Mouse (Mus musculus): ENCODE data around the gene Cadm3. TPM values are rescaled to one million over a fixed set of nuclear protein-coding genes. Genes with fewer than 3 reads are reported as not detected.

Cadm3 gene
- polyA plus RNA-seq, 1 experiment from 2014 or later = 0.31 TPM

DNA sequence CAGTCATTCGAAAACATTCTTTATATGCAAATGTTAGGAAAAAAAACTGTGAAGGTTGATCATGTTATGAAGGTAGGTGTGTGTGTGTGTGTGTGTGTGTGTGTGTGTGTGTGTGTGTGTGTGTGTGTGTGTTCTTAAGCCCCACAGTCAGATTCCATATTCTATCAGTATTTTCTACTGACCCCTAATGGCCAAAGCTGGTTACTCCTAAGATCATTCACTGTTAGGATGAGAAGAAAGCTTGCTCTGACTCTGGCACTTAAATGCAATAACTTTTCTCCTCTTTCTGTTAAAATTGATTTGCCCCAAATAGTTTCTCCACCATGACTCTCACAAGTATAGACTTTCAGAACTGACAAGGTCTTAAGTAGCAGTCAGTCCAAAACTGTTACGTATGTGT is 10.8 kb downstream of the Cadm3 start:
- no peak overlapping the region for H3K27ac ChIP-seq (replicated peaks)
- no peaks in the 10 kb centered on the region for H3K9me3 ChIP-seq
- no peak overlapping the region for H3K9ac ChIP-seq
- H3K27me3 ChIP-seq (replicated peaks) = no peaks in the 10 kb centered on the region
- H3K4me1 ChIP-seq = peaks cover 4% of the 10 kb centered on the region; the same call in 1 of the 2 replicates
- ATAC-seq (ENCODE audit: extremely low read depth, insufficient number of reproducible peaks, low FRiP score, low TSS enrichment) = no peak
- H3K36me3 ChIP-seq = no peaks in the 10 kb centered on the region
- WGBS = 78% methylated on average over 2 of the region's 2 CpGs
- H3K4me2 ChIP-seq = no peak overlapping the region
- H3K4me3 ChIP-seq = no peak overlapping the region

DNA sequence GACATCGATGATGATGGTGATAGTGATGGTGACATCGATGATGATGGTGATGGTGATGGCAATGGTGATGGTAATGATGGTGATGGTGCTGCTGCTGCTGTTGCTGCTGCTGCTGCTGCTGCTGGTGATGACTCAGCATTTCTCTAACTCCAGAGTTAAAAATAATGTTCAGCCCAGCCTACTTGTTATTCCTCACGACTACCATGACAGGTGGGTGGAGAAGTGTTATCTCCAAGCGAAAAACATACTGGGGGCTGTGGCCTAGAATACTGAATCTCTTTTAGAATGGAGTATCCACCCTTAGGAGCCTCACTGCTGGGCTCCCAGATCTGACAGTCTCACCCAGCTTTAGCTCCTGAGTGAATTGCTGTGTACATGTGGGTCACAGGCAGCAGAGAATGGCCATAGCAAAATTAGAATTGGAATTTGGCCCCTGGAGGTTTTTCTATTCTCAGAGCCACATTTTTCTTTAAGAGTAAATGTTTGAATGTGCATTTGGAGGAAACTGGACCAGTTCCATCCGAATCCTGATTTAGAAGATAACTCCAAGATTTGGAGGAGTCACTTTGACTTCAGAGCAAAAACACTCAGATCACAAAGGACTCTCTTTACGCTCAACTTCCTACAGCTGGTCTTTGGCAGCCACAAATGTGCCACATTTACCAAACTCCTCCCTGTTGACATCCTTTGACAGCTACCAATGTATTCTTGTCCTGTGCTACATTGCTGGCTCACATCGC is 12.2 kb downstream of the Cadm3 start:
- no peak overlapping the region for H3K4me3 ChIP-seq
- 56% methylated on average over 7 of the region's 7 CpGs for WGBS
- ATAC-seq (ENCODE audit: extremely low read depth, insufficient number of reproducible peaks, low FRiP score, low TSS enrichment) = no peak; the same call in 1 of the 2 replicates
- peaks cover 4% of the 10 kb centered on the region; the same call in 1 of the 2 replicates for H3K4me1 ChIP-seq
- H3K27ac ChIP-seq (replicated peaks) = no peak overlapping the region
- no peaks in the 10 kb centered on the region for H3K27me3 ChIP-seq (replicated peaks)
- no peak overlapping the region for H3K9ac ChIP-seq
- H3K4me2 ChIP-seq = no peak overlapping the region; the same call in 1 of the 2 replicates
- no peaks in the 10 kb centered on the region for H3K36me3 ChIP-seq
- no peaks in the 10 kb centered on the region for H3K9me3 ChIP-seq

DNA sequence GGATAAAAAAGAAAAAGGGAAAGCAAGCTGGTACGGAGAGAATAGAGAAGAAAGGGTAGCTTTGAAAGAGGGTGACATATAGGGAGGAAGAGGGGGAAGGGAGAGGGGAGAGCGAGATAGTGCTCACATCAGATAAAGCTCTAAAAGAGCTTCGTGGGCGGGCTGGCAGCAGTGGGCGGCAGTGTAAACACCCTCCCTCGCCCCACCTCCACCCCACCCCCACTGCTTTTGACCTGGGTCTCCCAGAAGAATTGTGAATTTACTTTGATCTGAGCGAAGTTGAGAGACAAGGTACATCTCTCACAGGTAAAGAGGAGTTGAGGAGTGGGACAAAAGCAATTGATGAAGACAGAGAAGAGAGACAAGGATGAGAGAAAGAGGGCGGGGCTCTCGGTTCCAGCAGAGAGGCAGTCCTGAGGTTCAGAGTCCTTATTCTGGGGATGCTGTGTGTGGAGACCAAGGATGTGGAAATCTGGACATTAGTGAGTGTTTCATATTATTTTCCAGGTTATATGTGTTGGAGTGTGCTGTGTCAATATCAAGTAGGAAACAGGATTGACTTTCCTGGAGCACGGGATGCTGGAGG is 17.0 kb downstream of the Cadm3 start, which contains the start of gene Aim2:
TSS of gene Aim2 (plus strand) at position 508 of the 586 bp plus-strand sequence.
- Histone ChIP-seq H3K36me3 (no peaks in the 10 kb centered on the region), H3K4me2 (peak within 1 kb of the TSS; percentile 68), H3K9me3 (no peaks in the 10 kb centered on the region), H3K4me3 (peak within 1 kb of the TSS; percentile 42), H3K9ac (peak within 1 kb of the TSS; percentile 66), H3K27ac (replicated peaks) (no peak within 1 kb of the TSS), H3K4me1 (peaks cover 19% of the 10 kb centered on the region), H3K27me3 (replicated peaks) (no peaks in the 10 kb centered on the region)
- 10% methylated on average over 10 of the region's 10 CpGs for WGBS
- ATAC-seq (ENCODE audit: extremely low read depth, insufficient number of reproducible peaks, low FRiP score, low TSS enrichment) = peak; percentile 32; the same call in 1 of the 2 replicates

DNA sequence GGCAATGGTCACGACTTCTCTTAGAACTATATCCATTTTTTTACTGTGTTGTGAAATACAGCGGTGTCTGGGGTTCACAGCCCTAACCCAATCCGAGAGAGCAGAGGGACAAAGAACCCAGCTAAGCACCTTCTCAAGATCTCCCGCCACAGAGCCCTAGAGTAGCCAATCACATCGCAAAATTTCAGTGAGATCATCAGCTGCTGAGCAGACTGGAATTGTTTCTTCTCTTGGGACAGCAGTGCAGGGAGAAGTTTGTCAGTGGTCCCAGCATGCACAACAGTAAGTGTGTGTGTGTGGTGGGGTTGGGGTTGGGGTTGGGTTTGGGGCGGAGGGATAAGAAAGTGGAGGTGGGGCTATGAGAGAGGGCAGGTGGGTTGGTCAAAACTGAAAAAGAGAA is 17.5 kb downstream of the Cadm3 start:
- Histone ChIP-seq H3K27ac (replicated peaks) (no peak overlapping the region), H3K4me1 (peaks cover 18% of the 10 kb centered on the region), H3K36me3 (no peaks in the 10 kb centered on the region), H3K27me3 (replicated peaks) (no peaks in the 10 kb centered on the region), H3K9ac (peak overlapping the region; percentile 66), H3K9me3 (no peaks in the 10 kb centered on the region), H3K4me3 (peak overlapping the region; percentile 42), H3K4me2 (peak overlapping the region; percentile 68)
- 4% methylated on average over 6 of the region's 6 CpGs for WGBS
- peak; percentile 61; the same call in 1 of the 2 replicates for ATAC-seq (ENCODE audit: extremely low read depth, insufficient number of reproducible peaks, low FRiP score, low TSS enrichment)

DNA sequence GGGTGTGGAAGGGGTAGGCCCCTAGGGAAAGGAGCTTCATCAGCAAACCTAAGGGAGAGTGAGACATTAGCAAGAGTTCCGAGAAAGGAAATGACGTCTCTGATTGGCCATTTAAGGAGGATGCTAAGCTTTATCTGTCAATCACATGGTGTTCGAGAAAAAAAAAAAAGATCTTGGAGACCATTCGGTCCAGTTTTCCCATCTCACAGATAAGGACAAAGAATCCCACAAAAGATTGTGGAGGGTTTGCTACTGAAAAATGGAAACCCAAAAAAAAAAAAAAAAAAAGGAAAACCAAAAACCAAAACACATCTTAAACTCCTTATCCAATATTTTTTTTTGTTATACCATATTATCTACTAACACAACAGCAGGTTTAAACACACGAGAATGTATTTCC is 18.3 kb downstream of the Cadm3 start:
- Histone ChIP-seq H3K9ac (no peak overlapping the region), H3K9me3 (no peaks in the 10 kb centered on the region), H3K4me2 (peak overlapping the region; percentile 68; the same call in 1 of the 2 replicates), H3K36me3 (no peaks in the 10 kb centered on the region), H3K27ac (replicated peaks) (no peak overlapping the region), H3K4me3 (no peak overlapping the region), H3K4me1 (peaks cover 18% of the 10 kb centered on the region), H3K27me3 (replicated peaks) (no peaks in the 10 kb centered on the region)
- 52% methylated on average over 5 of the region's 5 CpGs for WGBS
- no peak for ATAC-seq (ENCODE audit: extremely low read depth, insufficient number of reproducible peaks, low FRiP score, low TSS enrichment)

DNA sequence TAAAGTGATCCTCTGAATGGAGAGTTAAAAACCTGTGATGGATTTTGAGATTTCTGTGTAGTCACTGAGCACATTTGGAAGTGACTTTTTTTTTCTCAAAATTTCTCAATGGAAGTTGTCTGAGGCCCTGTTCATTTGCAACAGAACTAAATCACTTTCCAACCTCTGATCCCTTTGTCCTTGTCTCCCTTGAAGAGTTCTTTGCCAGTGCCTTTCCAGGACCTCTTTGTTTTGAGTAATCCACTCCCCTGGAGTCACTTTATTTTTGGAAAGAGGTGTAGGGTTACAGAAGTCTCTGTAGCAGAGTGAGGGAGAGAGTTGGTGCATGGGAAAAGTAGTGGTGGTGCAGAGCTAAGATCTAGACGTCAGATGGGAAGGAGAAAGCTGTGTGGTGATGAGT is 19.0 kb downstream of the Cadm3 start:
- no peak overlapping the region for H3K4me3 ChIP-seq
- no peak overlapping the region for H3K9ac ChIP-seq
- no peaks in the 10 kb centered on the region for H3K27me3 ChIP-seq (replicated peaks)
- 12% methylated on average over 1 of the region's 1 CpGs for WGBS
- H3K9me3 ChIP-seq = no peaks in the 10 kb centered on the region
- no peaks in the 10 kb centered on the region for H3K36me3 ChIP-seq
- H3K4me1 ChIP-seq = peaks cover 18% of the 10 kb centered on the region
- ATAC-seq (ENCODE audit: extremely low read depth, insufficient number of reproducible peaks, low FRiP score, low TSS enrichment) = no peak
- no peak overlapping the region; the same call in 1 of the 2 replicates for H3K27ac ChIP-seq (replicated peaks)
- H3K4me2 ChIP-seq = no peak overlapping the region

DNA sequence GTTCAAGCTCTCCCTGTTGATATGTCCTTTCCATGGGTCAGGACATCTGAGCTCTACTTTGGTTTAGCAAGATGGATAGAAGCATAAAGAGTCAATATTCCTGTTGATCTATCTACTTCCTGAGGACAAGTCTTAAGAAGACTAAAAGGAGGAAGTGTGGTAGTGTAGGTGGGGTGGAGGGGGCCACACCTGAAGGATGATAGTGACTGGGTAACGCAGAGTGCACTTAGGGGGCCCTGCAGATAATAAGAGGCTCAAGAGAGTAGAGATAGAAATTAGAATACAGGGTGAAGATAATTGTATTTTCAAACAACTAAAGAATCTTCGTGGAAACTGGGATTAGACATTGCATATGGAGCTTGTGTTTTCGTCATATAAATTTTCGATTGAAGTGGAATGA is 22.4 kb downstream of the Cadm3 start:
- Histone ChIP-seq H3K9me3 (no peaks in the 10 kb centered on the region), H3K4me2 (no peak overlapping the region), H3K9ac (no peak overlapping the region), H3K4me3 (no peak overlapping the region), H3K27me3 (replicated peaks) (no peaks in the 10 kb centered on the region), H3K4me1 (peaks cover 18% of the 10 kb centered on the region), H3K27ac (replicated peaks) (no peak overlapping the region), H3K36me3 (no peaks in the 10 kb centered on the region)
- 75% methylated on average over 4 of the region's 4 CpGs for WGBS
- ATAC-seq (ENCODE audit: extremely low read depth, insufficient number of reproducible peaks, low FRiP score, low TSS enrichment) = no peak

DNA sequence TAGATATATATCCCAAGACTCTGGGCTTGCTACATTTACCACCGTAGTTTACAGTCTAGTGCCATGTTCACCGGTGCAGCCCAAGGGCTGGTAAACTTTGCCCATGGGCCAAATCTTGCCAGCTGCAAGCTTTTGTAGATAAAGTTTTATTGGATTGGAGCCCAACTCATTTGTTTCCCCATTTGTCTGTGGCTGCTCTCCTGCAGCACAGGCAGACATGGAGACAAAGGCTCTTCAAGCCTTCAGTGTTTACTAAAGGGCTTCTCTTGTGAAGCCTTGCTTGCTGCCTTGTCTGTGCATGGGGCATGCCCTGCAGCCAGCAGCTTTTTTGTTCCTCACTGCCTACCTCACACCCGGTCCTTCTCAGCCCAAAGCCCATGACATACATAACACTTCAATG is 23.6 kb downstream of the Cadm3 start:
- no peak overlapping the region for H3K27ac ChIP-seq (replicated peaks)
- H3K36me3 ChIP-seq = no peaks in the 10 kb centered on the region
- no peaks in the 10 kb centered on the region for H3K9me3 ChIP-seq
- no peak overlapping the region for H3K4me3 ChIP-seq
- H3K4me2 ChIP-seq = no peak overlapping the region
- 64% methylated on average over 3 of the region's 3 CpGs for WGBS
- no peaks in the 10 kb centered on the region for H3K27me3 ChIP-seq (replicated peaks)
- H3K4me1 ChIP-seq = peaks cover 11% of the 10 kb centered on the region
- ATAC-seq (ENCODE audit: extremely low read depth, insufficient number of reproducible peaks, low FRiP score, low TSS enrichment) = no peak
- no peak overlapping the region for H3K9ac ChIP-seq

DNA sequence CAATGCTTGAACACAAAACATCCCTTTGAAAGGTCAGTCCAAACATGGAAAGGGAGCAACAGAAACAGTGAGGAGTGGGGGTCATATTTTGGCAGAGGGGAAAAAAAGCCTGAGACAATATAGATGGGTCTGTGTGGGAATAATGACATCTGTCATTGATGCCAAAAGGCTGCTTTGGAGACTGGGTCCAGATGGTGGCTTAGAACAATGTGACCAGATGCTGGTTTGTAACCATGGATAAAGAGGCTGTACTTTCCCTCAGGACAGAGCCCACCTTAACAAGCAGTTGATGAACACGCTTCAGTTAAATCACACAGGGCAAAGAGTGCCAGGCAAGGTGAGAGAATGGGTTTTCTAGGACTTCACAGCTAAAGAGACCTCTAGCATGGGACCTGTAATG is 25.1 kb downstream of the Cadm3 start:
- no peaks in the 10 kb centered on the region for H3K27me3 ChIP-seq (replicated peaks)
- ATAC-seq (ENCODE audit: extremely low read depth, insufficient number of reproducible peaks, low FRiP score, low TSS enrichment) = no peak
- H3K36me3 ChIP-seq = no peaks in the 10 kb centered on the region
- WGBS = 73% methylated on average over 1 of the region's 1 CpGs
- no peak overlapping the region for H3K9ac ChIP-seq
- no peak overlapping the region for H3K4me3 ChIP-seq
- H3K4me2 ChIP-seq = no peak overlapping the region
- no peaks in the 10 kb centered on the region for H3K9me3 ChIP-seq
- no peaks in the 10 kb centered on the region for H3K4me1 ChIP-seq
- H3K27ac ChIP-seq (replicated peaks) = no peak overlapping the region

DNA sequence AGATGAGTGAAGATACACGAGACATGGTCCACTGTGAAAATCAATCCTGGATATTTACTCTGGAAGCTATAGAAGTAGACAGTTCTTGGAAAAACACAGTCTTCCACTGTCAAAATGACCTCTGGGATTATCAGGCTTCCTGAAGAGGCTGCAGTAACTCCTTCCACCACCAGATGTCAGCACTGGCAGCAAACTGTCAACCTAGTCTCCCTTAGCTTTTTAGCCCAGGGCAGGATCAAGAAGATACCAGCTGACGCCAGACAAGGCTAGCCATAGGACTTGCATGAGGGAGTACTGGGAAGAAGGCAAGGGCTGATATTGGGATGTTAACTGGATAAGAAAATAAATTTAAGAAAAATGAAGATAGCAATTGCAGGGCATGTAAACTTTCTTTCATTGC is 28.0 kb downstream of the Cadm3 start:
- Histone ChIP-seq H3K27me3 (replicated peaks) (no peaks in the 10 kb centered on the region), H3K27ac (replicated peaks) (no peak overlapping the region), H3K4me3 (no peak overlapping the region), H3K9ac (no peak overlapping the region), H3K4me2 (no peak overlapping the region), H3K36me3 (no peaks in the 10 kb centered on the region), H3K4me1 (0 out of 2 replicates have a peak, but pooled peaks cover 3% of the 10 kb centered on the region), H3K9me3 (no peaks in the 10 kb centered on the region)
- no peak for ATAC-seq (ENCODE audit: extremely low read depth, insufficient number of reproducible peaks, low FRiP score, low TSS enrichment)
- WGBS = 3% methylated on average over 2 of the region's 2 CpGs

DNA sequence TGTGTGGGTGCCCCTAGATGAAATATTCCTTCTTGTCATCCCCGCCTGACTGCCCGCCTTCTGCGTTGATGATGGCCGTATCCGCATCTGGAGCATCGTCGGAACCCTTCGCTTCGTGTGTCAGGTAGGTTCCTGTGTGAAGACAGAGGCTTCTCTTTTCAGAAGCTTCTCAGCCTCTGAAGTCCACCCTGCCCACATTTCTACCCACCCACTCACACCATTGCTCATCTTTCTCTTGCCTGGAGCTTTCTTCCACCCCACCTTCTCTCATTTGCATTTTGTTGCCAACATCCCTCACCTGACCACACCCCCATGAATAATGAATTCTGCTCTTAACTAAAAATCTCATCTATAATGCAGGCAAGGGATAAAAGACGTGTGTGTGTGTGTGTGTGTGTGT is 30.5 kb downstream of the Cadm3 start:
- Histone ChIP-seq H3K27ac (replicated peaks) (no peak overlapping the region), H3K4me2 (no peak overlapping the region), H3K36me3 (no peaks in the 10 kb centered on the region), H3K9ac (no peak overlapping the region), H3K9me3 (no peaks in the 10 kb centered on the region), H3K4me1 (peaks cover 11% of the 10 kb centered on the region; the same call in 1 of the 2 replicates), H3K4me3 (no peak overlapping the region), H3K27me3 (replicated peaks) (no peaks in the 10 kb centered on the region)
- 84% methylated on average over 10 of the region's 10 CpGs for WGBS
- ATAC-seq (ENCODE audit: extremely low read depth, insufficient number of reproducible peaks, low FRiP score, low TSS enrichment) = no peak

DNA sequence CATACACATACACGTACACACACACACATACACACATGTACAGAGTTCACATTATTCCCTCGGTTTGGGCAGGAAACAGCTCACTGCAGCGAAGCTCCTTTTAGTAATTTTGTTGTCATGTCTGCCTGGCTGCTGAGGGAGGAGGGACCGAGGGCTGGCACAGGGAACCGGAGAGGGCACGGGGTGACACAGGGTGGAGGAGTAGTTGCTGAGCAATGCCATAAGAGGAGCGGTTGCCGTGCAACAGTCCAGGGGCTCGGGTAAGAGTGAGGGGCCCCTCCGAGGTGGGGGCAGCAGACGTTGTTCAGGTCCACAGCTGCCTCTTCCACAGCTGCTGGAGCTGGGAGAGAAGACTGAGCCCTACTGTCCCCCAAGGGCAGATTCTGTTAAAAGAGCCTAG is 31.6 kb downstream of the Cadm3 start:
- H3K27me3 ChIP-seq (replicated peaks) = no peaks in the 10 kb centered on the region
- H3K9ac ChIP-seq = no peak overlapping the region
- no peaks in the 10 kb centered on the region for H3K36me3 ChIP-seq
- H3K9me3 ChIP-seq = no peaks in the 10 kb centered on the region
- H3K27ac ChIP-seq (replicated peaks) = no peak overlapping the region
- ATAC-seq (ENCODE audit: extremely low read depth, insufficient number of reproducible peaks, low FRiP score, low TSS enrichment) = no peak
- peaks cover 11% of the 10 kb centered on the region; the same call in 1 of the 2 replicates for H3K4me1 ChIP-seq
- WGBS = 58% methylated on average over 11 of the region's 11 CpGs
- H3K4me2 ChIP-seq = no peak overlapping the region
- no peak overlapping the region for H3K4me3 ChIP-seq
